16 mouse cellular contexts compared by ENCODE assay signal in genomic region chr14:47222631-47223450, GRCm38 (mm10). TPM values are rescaled to one million over a fixed set of nuclear protein-coding genes. Genes with fewer than 3 reads are reported as not detected.
A peak's percentile ranks its signal among the peaks of the same experiment; 100 is the strongest.
DNase-seq lines count a peak whose midpoint lies in the region; ATAC-seq lines count a peak whose summit lies in the region.
"Had no signal": no experiment of that assay in that cellular context is flagged by ENCODE, and none has a peak within 500 bp of the region (broad histone marks: within the 10 kb centered on the region; RNA-seq: fewer than 3 reads in every experiment).

No protein-coding gene starts in this region.

- no peak overlapping the region for H3K27ac ChIP-seq in heart, embryonic 16.5 days (ENCODE audit: low read length)
- H3K27ac ChIP-seq in midbrain, embryonic 13.5 days, result no peak overlapping the region
- H3K27ac ChIP-seq: heart, adult 2 months; liver, embryonic 15.5 days had no signal

- DNase-seq in heart, postnatal 36 days, result no peak
- DNase-seq in spleen, adult 12 weeks (ENCODE audit: low spot score), result peak; percentile 21
- DNase-seq in spleen, postnatal 4 days (ENCODE audit: low spot score in 2 of 2), result no peak
- DNase-seq in ovary, adult 18-20 months (ENCODE audit: low spot score), result no peak
- no peak for DNase-seq in right cerebral cortex, postnatal 10 days (ENCODE audit: low spot score in 2 of 2)
- DNase-seq: adrenal gland, adult 2 months; B cell, adult 2 months; cerebellum, adult 9-11 months; heart, adult 2 months; kidney, postnatal 10 days; right cerebral cortex, postnatal 4 days had no signal

- no peaks in the 10 kb centered on the region for H3K27me3 ChIP-seq in heart, embryonic 16.5 days (ENCODE audit: control insufficient read depth, insufficient read depth, low read length)
- no peaks in the 10 kb centered on the region for H3K27me3 ChIP-seq in midbrain, embryonic 13.5 days
- H3K27me3 ChIP-seq: liver, embryonic 15.5 days; megakaryocyte, embryonic 14.5 days had no signal

- no peaks in the 10 kb centered on the region for H3K4me1 ChIP-seq in heart, embryonic 16.5 days (ENCODE audit: control insufficient read depth, insufficient read depth, low read length)
- no peaks in the 10 kb centered on the region for H3K4me1 ChIP-seq in midbrain, embryonic 13.5 days (replicated peaks)
- H3K4me1 ChIP-seq: megakaryocyte, embryonic 14.5 days had no signal

- H3K4me2 ChIP-seq in heart, embryonic 16.5 days (ENCODE audit: low read depth, low read length), result no peak overlapping the region
- H3K4me2 ChIP-seq in midbrain, embryonic 13.5 days (replicated peaks), result no peak overlapping the region
- H3K4me2 ChIP-seq: liver, embryonic 15.5 days had no signal

- H3K4me3 ChIP-seq in heart, embryonic 16.5 days (ENCODE audit: low read length), result no peak overlapping the region
- no peak overlapping the region for H3K4me3 ChIP-seq in midbrain, embryonic 13.5 days (replicated peaks)
- H3K4me3 ChIP-seq: heart, adult 2 months; liver, embryonic 15.5 days; megakaryocyte, embryonic 14.5 days had no signal

- intact Hi-C loops in heart, postnatal 36 days (cut with DNase I), result no loop called here

- H3K36me3 ChIP-seq in heart, embryonic 16.5 days (ENCODE audit: control insufficient read depth, insufficient read depth), result no peaks in the 10 kb centered on the region
- no peaks in the 10 kb centered on the region for H3K36me3 ChIP-seq in midbrain, embryonic 13.5 days
- H3K36me3 ChIP-seq: liver, embryonic 15.5 days had no signal

- peak; percentile 60 for ATAC-seq in heart, embryonic 16.5 days (replicated peaks; ENCODE audit: extremely low read depth, insufficient read depth, low FRiP score)
- ATAC-seq in megakaryocyte-erythroid progenitor cell, adult 5-6 weeks (replicated peaks; ENCODE audit: low FRiP score, low TSS enrichment, poor library complexity, severe bottlenecking), result 0 out of 2 replicates have a peak, but pooled peaks have one; percentile 30
- ATAC-seq in midbrain, embryonic 13.5 days, result no peak

- WGBS in heart, embryonic 16.5 days, result 67% methylated on average over 11 of the region's 11 CpGs
- 85% methylated on average over 11 of the region's 11 CpGs for WGBS in midbrain, embryonic 13.5 days

- H3K9ac ChIP-seq in heart, embryonic 16.5 days (ENCODE audit: low read length), result no peak overlapping the region
- H3K9ac ChIP-seq in midbrain, embryonic 13.5 days (replicated peaks), result no peak overlapping the region
- H3K9ac ChIP-seq: liver, embryonic 15.5 days had no signal

- peaks cover 2% of the 10 kb centered on the region; the same call in 1 of the 2 replicates for H3K9me3 ChIP-seq in heart, embryonic 16.5 days (replicated peaks; ENCODE audit: control insufficient read depth, low read length)
- H3K9me3 ChIP-seq in midbrain, embryonic 13.5 days, result no peaks in the 10 kb centered on the region
- H3K9me3 ChIP-seq: liver, embryonic 15.5 days had no signal

RNA-seq across cellular contexts. Expression of gene Gch1, which starts 33.6 kb away (rescaled TPM):
- polyA plus RNA-seq in heart, embryonic 16.5 days (2015; fragmentation: Nextera tagmentation; extraction: Ambion mirVana), result 6.9 and 7.0 TPM in 2 replicates
- total RNA-seq in heart, postnatal 36 days (2021), result 1 to 10 TPM; 5.4 to 5.9 TPM
- 1.9 and 4.1 TPM in 2 replicates for total RNA-seq in megakaryocyte-erythroid progenitor cell, adult 5-6 weeks (2014; fragmentation: Nextera tagmentation)
- total RNA-seq in megakaryocyte-erythroid progenitor cell, adult 5-6 weeks (2017), result 2.6 and 3.5 TPM in 2 replicates
- 3.5 and 7.2 TPM in 2 replicates for polyA plus RNA-seq in midbrain, embryonic 13.5 days (2015; fragmentation: Nextera tagmentation; extraction: Ambion mirVana)

RNA-seq across cellular contexts. Expression of gene Wdhd1, which starts 53.8 kb away (rescaled TPM):
- 14.0 and 14.6 TPM in 2 replicates for polyA plus RNA-seq in heart, embryonic 16.5 days (2015; fragmentation: Nextera tagmentation; extraction: Ambion mirVana)
- total RNA-seq in heart, postnatal 36 days (2021), result 1 to 10 TPM in 1 of 2 experiments, under 1 TPM in 1; 1.00 to 1.0 TPM
- total RNA-seq in megakaryocyte-erythroid progenitor cell, adult 5-6 weeks (2014; fragmentation: Nextera tagmentation), result 89.1 and 89.8 TPM in 2 replicates
- total RNA-seq in megakaryocyte-erythroid progenitor cell, adult 5-6 weeks (2017), result 121 and 169 TPM in 2 replicates
- polyA plus RNA-seq in midbrain, embryonic 13.5 days (2015; fragmentation: Nextera tagmentation; extraction: Ambion mirVana), result 23.5 and 25.3 TPM in 2 replicates

RNA-seq across cellular contexts. Expression of gene Socs4, which starts 53.9 kb away (rescaled TPM):
- polyA plus RNA-seq in heart, embryonic 16.5 days (2015; fragmentation: Nextera tagmentation; extraction: Ambion mirVana), result 2.0 and 2.4 TPM in 2 replicates
- total RNA-seq in heart, postnatal 36 days (2021), result 10 to 100 TPM; 13.9 to 14.3 TPM
- total RNA-seq in megakaryocyte-erythroid progenitor cell, adult 5-6 weeks (2014; fragmentation: Nextera tagmentation), result 26.8 and 39.5 TPM in 2 replicates
- 20.5 and 25.6 TPM in 2 replicates for total RNA-seq in megakaryocyte-erythroid progenitor cell, adult 5-6 weeks (2017)
- polyA plus RNA-seq in midbrain, embryonic 13.5 days (2015; fragmentation: Nextera tagmentation; extraction: Ambion mirVana), result 3.7 and 3.9 TPM in 2 replicates

Comparison
In these comparisons a context has a peak if more than half of its experiments do, and no peak if none do; other contexts are left out.
1. RNA of gene Wdhd1, which starts 53.8 kb away (total RNA-seq): 89.1 to 169 TPM in megakaryocyte-erythroid progenitor cell, adult 5-6 weeks; 1.00 to 1.0 TPM in heart, postnatal 36 days; every median in the first group is over 10 times any median in the second.